Mouse (Mus musculus) MEL (cell line): ENCODE data around the gene Iqschfp. TPM values are rescaled to one million over a fixed set of nuclear protein-coding genes. Genes with fewer than 3 reads are reported as not detected.

Experiments
- DNase-seq: peaks from one replicate; pipeline ENCODE4 v3.0.0; 2011; ENCODE audit warnings: low read depth, low spot score
- H3K27ac ChIP-seq: 2 replicates; pipeline ENCODE4 v1.5.1; 2012; ENCODE audit warnings: low read depth, mild to moderate bottlenecking, control low read depth, low read length, moderate library complexity; ENCODE audit not compliant: control insufficient read depth
- H3K27me3 ChIP-seq, 2 experiments: fragments of 150-350 bp in 1 of 2; sonication (generic) in 1 of 2; 2 replicates each; pipeline ENCODE4 v1.6.1; 2012; ENCODE audit warnings: low read length in 2 of 2, mild to moderate bottlenecking in 2 of 2, improper control_type of control experiment in 1 of 2, moderate library complexity in 1 of 2; ENCODE audit not compliant: insufficient read depth in 2 of 2, control insufficient read depth in 1 of 2
- H3K36me3 ChIP-seq, 2 experiments: 2 replicates each; pipeline ENCODE4 v1.6.1; 2012 to 2014; ENCODE audit warnings: low read length in 2 of 2, improper control_type of control experiment in 1 of 2, inconsistent platforms in 1 of 2, mild to moderate bottlenecking in 1 of 2; ENCODE audit not compliant: insufficient read depth in 2 of 2, control insufficient read depth in 1 of 2
- H3K4me1 ChIP-seq, 2 experiments: fragments of 150-350 bp in 1 of 2; sonication (generic) in 1 of 2; 2 replicates each; pipeline ENCODE4 v1.6.1; 2012; ENCODE audit warnings: low read length in 2 of 2, improper control_type of control experiment in 1 of 2, mild to moderate bottlenecking in 1 of 2; ENCODE audit not compliant: insufficient read depth in 2 of 2, control insufficient read depth in 1 of 2
- H3K4me3 ChIP-seq, 2 experiments: fragments of 150-350 bp in 1 of 2; sonication (generic) in 1 of 2; 2 replicates each; pipeline ENCODE4 v1.5.1; 2012; ENCODE audit warnings: low read depth in 2 of 2, low read length in 2 of 2, mild to moderate bottlenecking in 2 of 2, moderate library complexity in 2 of 2, control low read depth in 1 of 2, improper control_type of control experiment in 1 of 2; ENCODE audit not compliant: control insufficient read depth in 1 of 2, insufficient read depth in 1 of 2
- H3K79me2 ChIP-seq: 2 replicates; pipeline ENCODE4 v1.6.1; 2012; ENCODE audit warnings: mild to moderate bottlenecking, low read length, moderate library complexity; ENCODE audit not compliant: control insufficient read depth, poor library complexity, insufficient read depth
- H3K9ac ChIP-seq: 2 replicates; pipeline ENCODE4 v1.6.1; 2012; ENCODE audit warnings: low read depth, mild to moderate bottlenecking, control low read depth, low read length, moderate library complexity; ENCODE audit not compliant: control insufficient read depth, poor library complexity, severe bottlenecking
- H3K9me3 ChIP-seq: fragments of 150-350 bp; sonication (generic); replicated peaks from 2 replicates; pipeline ENCODE4 v1.6.1; 2012; ENCODE audit warnings: mild to moderate bottlenecking, low read length, improper control_type of control experiment, moderate library complexity; ENCODE audit not compliant: insufficient read depth
- BHLHE40 ChIP-seq: IDR thresholded peaks from 2 replicates; pipeline ENCODE4 v1.6.1; 2012; ENCODE audit warnings: low read depth, mild to moderate bottlenecking, inconsistent platforms, low read length, improper control_type of control experiment, borderline replicate concordance
- CHD2 ChIP-seq: IDR thresholded peaks from 2 replicates; pipeline ENCODE4 v1.6.1; 2011; ENCODE audit warnings: low read length, improper control_type of control experiment
- ELF1 ChIP-seq: IDR thresholded peaks from 2 replicates; pipeline ENCODE4 v1.6.1; 2014; ENCODE audit warnings: low read depth, mild to moderate bottlenecking, inconsistent platforms, low read length, improper control_type of control experiment, moderate library complexity
- EP300 ChIP-seq, 2 experiments: IDR thresholded peaks; 2 replicates each; pipeline ENCODE4 v1.6.1; 2011; ENCODE audit warnings: improper control_type of control experiment in 2 of 2, low read length in 2 of 2, low read depth in 1 of 2, mild to moderate bottlenecking in 1 of 2
- JUND ChIP-seq: IDR thresholded peaks from 2 replicates; pipeline ENCODE4 v1.6.1; 2011; ENCODE audit warnings: low read depth, mild to moderate bottlenecking, improper control_type of control experiment, low read length
- KAT2A ChIP-seq: conservative IDR thresholded peaks from 2 replicates; pipeline ENCODE4 v1.6.1; 2012; ENCODE audit warnings: low read depth, low read length, improper control_type of control experiment, inconsistent platforms
- MAZ ChIP-seq: IDR thresholded peaks from 2 replicates; pipeline ENCODE4 v1.6.1; 2012; ENCODE audit warnings: low read depth, mild to moderate bottlenecking, inconsistent platforms, low read length, improper control_type of control experiment
- MXI1 ChIP-seq: IDR thresholded peaks from 2 replicates; pipeline ENCODE4 v1.6.1; 2011; ENCODE audit warnings: mild to moderate bottlenecking, low read depth, low read length, improper control_type of control experiment
- MYB ChIP-seq: IDR thresholded peaks from 2 replicates; pipeline ENCODE4 v1.6.1; 2011; ENCODE audit warnings: mild to moderate bottlenecking, low read depth, low read length, improper control_type of control experiment
- NRF1 ChIP-seq: IDR thresholded peaks from 2 replicates; pipeline ENCODE4 v1.6.1; 2014; ENCODE audit warnings: low read depth, mild to moderate bottlenecking, inconsistent platforms, low read length, improper control_type of control experiment, moderate library complexity; ENCODE audit not compliant: poor library complexity, insufficient read depth, severe bottlenecking
- POLR2A ChIP-seq, 2 experiments: IDR thresholded peaks; 2 replicates each; pipeline ENCODE4 v1.6.1; 2011 to 2012; ENCODE audit warnings: low read length in 2 of 2, mild to moderate bottlenecking in 2 of 2, control low read depth in 1 of 2, improper control_type of control experiment in 1 of 2, low read depth in 1 of 2, moderate library complexity in 1 of 2; ENCODE audit not compliant: control insufficient read depth in 1 of 2, insufficient read depth in 1 of 2, poor library complexity in 1 of 2
- RAD21 ChIP-seq: IDR thresholded peaks from 2 replicates; pipeline ENCODE4 v1.6.1; 2011; ENCODE audit warnings: mild to moderate bottlenecking, low read depth, low read length, improper control_type of control experiment
- RCOR1 ChIP-seq: IDR thresholded peaks from 2 replicates; pipeline ENCODE4 v1.6.1; 2012; ENCODE audit warnings: low read depth, mild to moderate bottlenecking, inconsistent platforms, low read length, improper control_type of control experiment
- TBP ChIP-seq: IDR thresholded peaks from 2 replicates; pipeline ENCODE4 v1.8.0; 2011; ENCODE audit warnings: low read depth, low read length, improper control_type of control experiment
- UBTF ChIP-seq: IDR thresholded peaks from 2 replicates; pipeline ENCODE4 v1.6.1; 2012; ENCODE audit warnings: low read depth, mild to moderate bottlenecking, inconsistent platforms, low read length, improper control_type of control experiment, moderate library complexity, borderline replicate concordance; ENCODE audit not compliant: insufficient read depth
- ZKSCAN1 ChIP-seq: IDR thresholded peaks from 2 replicates; pipeline ENCODE4 v1.6.1; 2012; ENCODE audit warnings: low read depth, mild to moderate bottlenecking, inconsistent platforms, low read length, improper control_type of control experiment, moderate library complexity
- ZMIZ1 ChIP-seq: IDR thresholded peaks from 2 replicates; pipeline ENCODE4 v1.6.1; 2012; ENCODE audit warnings: low read depth, mild to moderate bottlenecking, inconsistent platforms, low read length, improper control_type of control experiment, moderate library complexity
- polyA plus RNA-seq, 2 experiments: library from polyadenylated mRNA; stranded (reverse) in 1 of 2; unstranded in 1 of 2; fragments of >175 nt in 1 of 2; fragments of >200 nt in 1 of 2; gene quantifications; 2 replicates each; pipeline versions ENCODE4 v1.2.1 to v1.2.4; 2012; ENCODE audit warnings: low replicate concordance in 2 of 2, low read depth in 1 of 2; ENCODE audit not compliant: insufficient read length in 2 of 2, insufficient read depth in 1 of 2, missing spikeins in 1 of 2
- total RNA-seq: library from RNA; depleted of rRNA; stranded (reverse); fragments of 300-350 nt; gene quantifications from 2 replicates; pipeline ENCODE4 v1.2.3, GENCODE M21; 2012

Gene Iqschfp
- total and polyA plus RNA-seq, 3 experiments: not detected

GRCm38 (mm10) chr3:68576431-68576830 is 684.4 kb downstream of the Iqschfp start:
- Histone ChIP-seq H3K4me3 (no peak overlapping the region), H3K9me3 (no peaks in the 10 kb centered on the region), H3K36me3 (no peaks in the 10 kb centered on the region), H3K4me1 (no peaks in the 10 kb centered on the region), H3K27me3 (no peaks in the 10 kb centered on the region), H3K9ac (no peak overlapping the region), H3K79me2 (no peaks in the 10 kb centered on the region), H3K27ac (no peak overlapping the region)
- TF ChIP-seq TBP (no peak), POLR2A (IDR thresholded peaks at IDR 0.05; ENCODE audit: control insufficient read depth in 1 of 2, insufficient read depth in 1 of 2, low read depth in 1 of 2, low read length in 2 of 2, poor library complexity in 1 of 2) (no peak), CHD2 (no peak), RCOR1 (no peak), ZKSCAN1 (no peak), NRF1 (no peak)
- DNase-seq: no peak

- Histone ChIP-seq H3K4me1 (no peaks in the 10 kb centered on the region), H3K27me3 (no peaks in the 10 kb centered on the region), H3K9me3 (no peaks in the 10 kb centered on the region), H3K9ac (no peak overlapping the region), H3K27ac (no peak overlapping the region), H3K79me2 (no peaks in the 10 kb centered on the region), H3K4me3 (no peak overlapping the region), H3K36me3 (no peaks in the 10 kb centered on the region)
- DNase-seq: no peak
- TF ChIP-seq MYB (no peak), EP300 (IDR thresholded peaks at IDR 0.05; ENCODE audit: low read depth in 1 of 2, low read length in 2 of 2) (no peak)
These were observed 684.9 kb downstream of the Iqschfp start for GRCm38 (mm10) chr3:68576948-68577347.

DNA sequence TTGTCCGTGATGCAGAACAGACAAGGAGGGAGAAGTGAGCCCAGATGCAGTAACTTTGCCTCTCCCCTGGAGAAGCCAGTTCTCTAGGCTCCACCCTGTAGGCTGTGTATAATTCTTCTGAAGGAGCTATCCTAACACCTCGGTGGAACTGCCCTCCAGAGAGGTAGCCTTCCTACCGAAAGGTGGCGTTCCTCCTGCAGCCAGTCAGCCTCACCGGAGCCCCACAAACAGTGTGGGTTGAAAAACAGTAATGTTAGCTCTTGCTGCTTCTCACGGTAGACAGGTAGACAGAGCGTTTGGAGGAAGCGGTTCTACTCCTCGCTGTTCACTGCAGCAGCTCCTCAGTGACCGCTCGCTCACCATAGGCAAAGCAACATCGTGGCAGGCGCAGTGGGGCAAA is 689.6 kb downstream of the Iqschfp start:
- TF ChIP-seq ELF1 (no peak), ZMIZ1 (no peak), ZKSCAN1 (no peak), BHLHE40 (no peak), RCOR1 (no peak), UBTF (no peak), KAT2A (no peak), MAZ (no peak), MXI1 (no peak), RAD21 (no peak), JUND (no peak), POLR2A (IDR thresholded peaks at IDR 0.05; ENCODE audit: control insufficient read depth in 1 of 2, insufficient read depth in 1 of 2, low read depth in 1 of 2, low read length in 2 of 2, poor library complexity in 1 of 2) (no peak)
- TF ChIP-seq, all 39 proteins: peak for 0
- Histone ChIP-seq H3K9me3 (no peaks in the 10 kb centered on the region), H3K4me3 (no peak overlapping the region), H3K4me1 (no peaks in the 10 kb centered on the region), H3K27ac (no peak overlapping the region), H3K27me3 (no peaks in the 10 kb centered on the region), H3K36me3 (no peaks in the 10 kb centered on the region), H3K9ac (no peak overlapping the region), H3K79me2 (no peaks in the 10 kb centered on the region)
- no peak for DNase-seq
